Mouse (Mus musculus) megakaryocyte, embryonic 14.5 days (primary cell): ENCODE data around the gene Elk3.

ENCODE experiments used
- FLI1 ChIP-seq: IDR thresholded peaks from 2 replicates; pipeline ENCODE4 v1.6.1; 2012; ENCODE audit warnings: low read length, inconsistent platforms, mixed read lengths
- GATA1 ChIP-seq: IDR thresholded peaks from 3 replicates; pipeline ENCODE4 v1.6.1; 2012; ENCODE audit warnings: mixed read lengths, low read length, inconsistent platforms, borderline replicate concordance

DNA sequence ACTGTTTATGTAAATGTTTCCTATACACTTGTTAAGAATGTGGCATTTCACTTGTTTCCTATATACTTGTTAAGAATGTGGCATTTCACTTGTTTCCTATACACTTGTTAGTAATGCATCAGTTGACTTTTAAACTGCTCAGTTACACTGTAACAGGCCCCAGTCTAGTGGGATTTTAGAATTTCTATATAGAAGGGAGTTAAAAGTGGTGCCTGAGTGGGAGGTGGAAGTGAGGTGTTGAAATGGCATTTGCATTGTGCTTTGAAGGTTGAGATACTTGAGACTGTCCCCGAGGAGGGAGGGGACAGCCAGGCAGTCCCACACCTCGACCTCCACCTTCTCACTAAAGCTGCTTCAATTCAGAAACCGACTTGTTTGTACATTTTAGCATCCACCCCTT is 49.7 kb upstream of the Elk3 start:
- no peak for TF ChIP-seq GATA1
- TF ChIP-seq FLI1, result no peak
